Mouse (Mus musculus): ENCODE measurements around the gene Gm49361. TPM values are rescaled to one million over a fixed set of nuclear protein-coding genes. Genes with fewer than 3 reads are reported as not detected.
"Not testable (repeated sequence)": the region's sequence is repeated elsewhere in the genome, so short reads cannot be mapped to it uniquely, and the experiment has no call there.

The Gm49361 gene
- polyA plus RNA-seq, 1 experiment from 2014 or later, result not detected

DNA sequence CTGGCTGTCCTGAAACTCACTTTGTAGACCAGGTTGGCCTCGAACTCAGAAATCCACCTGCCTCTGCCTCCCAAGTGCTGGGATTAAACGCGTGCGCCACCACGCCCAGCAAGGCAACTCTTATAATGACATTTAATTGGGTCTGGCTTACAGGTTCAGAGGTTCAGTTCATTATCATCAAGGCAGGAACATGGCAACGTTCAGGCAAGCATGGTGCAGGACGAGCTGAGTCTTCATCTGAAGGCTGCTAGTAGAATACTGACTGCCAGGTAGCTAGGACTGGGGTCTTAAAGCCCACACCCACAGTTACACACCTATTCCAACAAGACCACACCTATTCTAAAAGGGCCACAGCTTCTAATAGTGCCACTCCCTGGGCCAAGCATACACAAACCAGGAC, 57.8 kb downstream of the Gm49361 start:
- not testable (repeated sequence) for H3K27ac ChIP-seq (ENCODE audit: low read length); H3K36me3 ChIP-seq (ENCODE audit: control insufficient read depth, insufficient read depth, low read length); H3K4me2 ChIP-seq (ENCODE audit: low read depth, low read length); H3K27me3 ChIP-seq (ENCODE audit: control insufficient read depth, insufficient read depth, low read length); H3K9me3 ChIP-seq (replicated peaks; ENCODE audit: control insufficient read depth, low read length); H3K4me3 ChIP-seq (replicated peaks; ENCODE audit: low read length); H3K4me1 ChIP-seq (ENCODE audit: control insufficient read depth, insufficient read depth, low read length); ATAC-seq (ENCODE audit: insufficient read depth, low FRiP score); H3K9ac ChIP-seq (ENCODE audit: low read length)
- WGBS, result 91% methylated on average over 7 of the region's 7 CpGs

GRCm38 (mm10) chr14:57687441-57687840, 58.5 kb downstream of the Gm49361 start:
- Histone ChIP-seq H3K4me1 (ENCODE audit: control insufficient read depth, insufficient read depth, low read length) (no peaks in the 10 kb centered on the region), H3K9me3 (replicated peaks; ENCODE audit: control insufficient read depth, low read length) (no peaks in the 10 kb centered on the region), H3K9ac (ENCODE audit: low read length) (no peak overlapping the region), H3K4me2 (ENCODE audit: low read depth, low read length) (no peak overlapping the region), H3K36me3 (ENCODE audit: control insufficient read depth, insufficient read depth, low read length) (no peaks in the 10 kb centered on the region), H3K27me3 (ENCODE audit: control insufficient read depth, insufficient read depth, low read length) (no peaks in the 10 kb centered on the region), H3K27ac (ENCODE audit: low read length) (no peak overlapping the region), H3K4me3 (replicated peaks; ENCODE audit: low read length) (no peak overlapping the region)
- no peak for ATAC-seq (ENCODE audit: insufficient read depth, low FRiP score)
- WGBS, result 83% methylated on average over 5 of the region's 5 CpGs

GRCm38 (mm10) chr14:57686647-57687046, 59.3 kb downstream of the Gm49361 start:
- H3K27me3 ChIP-seq (ENCODE audit: control insufficient read depth, insufficient read depth, low read length), result no peaks in the 10 kb centered on the region
- no peak overlapping the region for H3K4me3 ChIP-seq (replicated peaks; ENCODE audit: low read length)
- no peak overlapping the region for H3K27ac ChIP-seq (ENCODE audit: low read length)
- no peaks in the 10 kb centered on the region for H3K9me3 ChIP-seq (replicated peaks; ENCODE audit: control insufficient read depth, low read length)
- no peaks in the 10 kb centered on the region for H3K4me1 ChIP-seq (ENCODE audit: control insufficient read depth, insufficient read depth, low read length)
- H3K36me3 ChIP-seq (ENCODE audit: control insufficient read depth, insufficient read depth, low read length), result no peaks in the 10 kb centered on the region
- no peak overlapping the region for H3K4me2 ChIP-seq (ENCODE audit: low read depth, low read length)
- no peak overlapping the region for H3K9ac ChIP-seq (ENCODE audit: low read length)
- 91% methylated on average over 6 of the region's 6 CpGs for WGBS
- ATAC-seq (ENCODE audit: insufficient read depth, low FRiP score), result no peak

DNA sequence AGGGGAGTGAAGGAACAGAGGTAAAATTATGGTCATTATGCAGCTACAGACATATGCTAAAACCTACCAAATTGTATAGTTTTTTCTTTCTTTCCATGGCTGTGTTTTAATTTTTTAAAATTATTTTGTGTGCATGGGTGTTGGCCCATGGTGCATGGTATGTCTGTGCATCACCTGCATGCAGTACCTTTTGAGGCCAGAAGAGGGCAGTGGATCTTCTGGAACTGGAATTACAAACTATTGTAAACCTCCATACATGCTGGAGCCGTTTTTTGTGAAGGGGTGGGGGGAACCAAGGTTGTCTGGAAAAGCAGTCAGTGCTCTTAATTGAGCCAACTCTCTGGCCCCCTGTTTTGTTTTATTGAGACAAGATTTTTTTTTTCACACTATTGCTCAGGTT, 61.3 kb downstream of the Gm49361 start:
- H3K4me2 ChIP-seq (ENCODE audit: low read depth, low read length), result no peak overlapping the region
- no peaks in the 10 kb centered on the region for H3K4me1 ChIP-seq (ENCODE audit: control insufficient read depth, insufficient read depth, low read length)
- H3K36me3 ChIP-seq (ENCODE audit: control insufficient read depth, insufficient read depth, low read length), result no peaks in the 10 kb centered on the region
- 0 out of 2 replicates have a peak, but pooled peaks have one; percentile 42 for ATAC-seq (ENCODE audit: insufficient read depth, low FRiP score)
- 3% methylated on average over 1 of the region's 1 CpGs for WGBS
- H3K27ac ChIP-seq (ENCODE audit: low read length), result no peak overlapping the region
- H3K9ac ChIP-seq (ENCODE audit: low read length), result no peak overlapping the region
- no peaks in the 10 kb centered on the region for H3K9me3 ChIP-seq (replicated peaks; ENCODE audit: control insufficient read depth, low read length)
- no peaks in the 10 kb centered on the region for H3K27me3 ChIP-seq (ENCODE audit: control insufficient read depth, insufficient read depth, low read length)
- H3K4me3 ChIP-seq (replicated peaks; ENCODE audit: low read length), result no peak overlapping the region

- Histone ChIP-seq H3K36me3 (ENCODE audit: control insufficient read depth, insufficient read depth, low read length) (no peaks in the 10 kb centered on the region), H3K27ac (ENCODE audit: low read length) (no peak overlapping the region), H3K27me3 (ENCODE audit: control insufficient read depth, insufficient read depth, low read length) (no peaks in the 10 kb centered on the region), H3K9ac (ENCODE audit: low read length) (no peak overlapping the region), H3K9me3 (replicated peaks; ENCODE audit: control insufficient read depth, low read length) (no peaks in the 10 kb centered on the region), H3K4me3 (replicated peaks; ENCODE audit: low read length) (no peak overlapping the region), H3K4me1 (ENCODE audit: control insufficient read depth, insufficient read depth, low read length) (no peaks in the 10 kb centered on the region), H3K4me2 (ENCODE audit: low read depth, low read length) (no peak overlapping the region)
- WGBS, result 84% methylated on average over 4 of the region's 4 CpGs
- no peak for ATAC-seq (ENCODE audit: insufficient read depth, low FRiP score)
Observed at GRCm38 (mm10) chr14:57682751-57683150, 63.2 kb downstream of the Gm49361 start.

DNA sequence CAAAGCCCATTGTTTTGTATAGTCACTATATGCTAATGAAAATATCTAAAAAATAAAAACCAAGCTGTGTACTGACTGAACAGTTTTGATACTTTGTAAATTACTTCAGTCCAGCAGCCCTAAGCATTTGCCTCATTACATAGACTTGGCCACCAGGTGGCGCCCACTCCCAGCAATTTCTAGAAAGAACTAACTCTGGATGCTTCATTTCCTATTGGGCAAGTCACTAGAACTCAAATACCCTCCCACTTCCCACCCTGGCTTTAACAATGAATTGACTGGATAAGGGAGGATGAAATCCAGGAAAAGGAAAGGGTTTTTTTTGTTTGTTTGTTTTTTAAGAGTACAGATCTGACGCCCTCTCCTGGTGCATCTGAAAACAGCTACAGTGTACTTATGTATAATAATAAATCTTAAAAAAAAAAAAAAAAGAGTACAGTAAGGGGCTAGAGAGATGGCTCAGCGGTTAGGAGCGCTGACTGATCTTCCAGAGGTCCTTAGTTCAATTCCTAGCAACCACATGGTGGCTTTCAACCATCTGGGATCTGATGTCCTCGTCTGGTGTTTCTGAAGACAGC, 65.9 kb downstream of the Gm49361 start:
- no peaks in the 10 kb centered on the region for H3K36me3 ChIP-seq (ENCODE audit: control insufficient read depth, insufficient read depth, low read length)
- H3K9ac ChIP-seq (ENCODE audit: low read length), result no peak overlapping the region
- H3K27me3 ChIP-seq (ENCODE audit: control insufficient read depth, insufficient read depth, low read length), result no peaks in the 10 kb centered on the region
- ATAC-seq (ENCODE audit: insufficient read depth, low FRiP score), result peak; percentile 60; the same call in 1 of the 2 replicates
- WGBS, result 38% methylated on average over 5 of the region's 5 CpGs
- H3K4me1 ChIP-seq (ENCODE audit: control insufficient read depth, insufficient read depth, low read length), result no peaks in the 10 kb centered on the region
- no peak overlapping the region for H3K4me3 ChIP-seq (replicated peaks; ENCODE audit: low read length)
- no peak overlapping the region for H3K27ac ChIP-seq (ENCODE audit: low read length)
- H3K4me2 ChIP-seq (ENCODE audit: low read depth, low read length), result no peak overlapping the region
- H3K9me3 ChIP-seq (replicated peaks; ENCODE audit: control insufficient read depth, low read length), result no peaks in the 10 kb centered on the region

DNA sequence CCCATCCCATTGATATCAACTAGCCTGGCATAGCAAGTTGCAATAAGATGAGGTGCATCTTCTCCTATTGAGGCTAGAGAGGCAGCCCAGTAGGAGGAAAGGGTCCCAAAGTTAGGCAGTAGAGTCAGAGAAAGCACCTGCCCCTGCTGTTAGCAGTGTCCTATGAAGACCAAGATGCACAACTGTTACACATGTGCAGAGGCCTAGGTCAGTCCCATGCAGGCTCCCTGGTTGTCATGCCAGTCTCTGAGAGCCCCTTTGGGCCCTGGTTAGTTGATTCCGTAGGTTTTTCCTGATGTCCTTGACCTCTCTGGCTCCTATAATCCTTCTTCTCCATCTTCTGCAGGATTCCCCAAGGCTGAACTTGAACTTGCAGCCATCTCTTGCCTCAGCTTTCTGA, 66.4 kb downstream of the Gm49361 start:
- Histone ChIP-seq H3K4me1 (ENCODE audit: control insufficient read depth, insufficient read depth, low read length) (no peaks in the 10 kb centered on the region), H3K9ac (ENCODE audit: low read length) (no peak overlapping the region), H3K4me2 (ENCODE audit: low read depth, low read length) (no peak overlapping the region), H3K9me3 (replicated peaks; ENCODE audit: control insufficient read depth, low read length) (no peaks in the 10 kb centered on the region), H3K36me3 (ENCODE audit: control insufficient read depth, insufficient read depth, low read length) (no peaks in the 10 kb centered on the region), H3K27ac (ENCODE audit: low read length) (no peak overlapping the region), H3K27me3 (ENCODE audit: control insufficient read depth, insufficient read depth, low read length) (no peaks in the 10 kb centered on the region), H3K4me3 (replicated peaks; ENCODE audit: low read length) (no peak overlapping the region)
- no peak for ATAC-seq (ENCODE audit: insufficient read depth, low FRiP score)
- WGBS, result 15% methylated on average over 1 of the region's 1 CpGs

DNA sequence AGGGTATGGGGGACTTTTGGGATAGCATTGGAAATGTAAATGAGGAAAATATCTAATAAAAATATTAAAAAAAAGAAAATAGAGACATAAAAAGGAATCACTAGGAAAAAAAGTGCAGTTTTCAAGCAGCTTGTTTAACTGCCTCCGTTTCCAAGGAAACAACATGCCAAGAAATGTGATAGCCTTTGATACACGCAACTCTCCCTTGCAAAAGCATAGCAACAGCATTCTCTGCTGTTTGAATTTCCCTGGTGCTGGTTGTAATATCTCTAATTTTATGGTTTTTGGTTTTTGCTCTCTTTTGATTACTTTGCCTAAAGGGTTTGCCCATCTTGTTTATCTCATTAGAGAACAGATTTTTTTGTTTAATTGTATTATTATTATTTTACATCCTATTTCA, 70.4 kb downstream of the Gm49361 start:
- H3K4me1 ChIP-seq (ENCODE audit: control insufficient read depth, insufficient read depth, low read length), result no peaks in the 10 kb centered on the region
- H3K27ac ChIP-seq (ENCODE audit: low read length), result no peak overlapping the region
- no peaks in the 10 kb centered on the region for H3K9me3 ChIP-seq (replicated peaks; ENCODE audit: control insufficient read depth, low read length)
- no peak overlapping the region for H3K9ac ChIP-seq (ENCODE audit: low read length)
- H3K36me3 ChIP-seq (ENCODE audit: control insufficient read depth, insufficient read depth, low read length), result no peaks in the 10 kb centered on the region
- WGBS, result 40% methylated on average over 2 of the region's 2 CpGs
- no peaks in the 10 kb centered on the region for H3K27me3 ChIP-seq (ENCODE audit: control insufficient read depth, insufficient read depth, low read length)
- no peak overlapping the region for H3K4me2 ChIP-seq (ENCODE audit: low read depth, low read length)
- H3K4me3 ChIP-seq (replicated peaks; ENCODE audit: low read length), result no peak overlapping the region
- no peak for ATAC-seq (ENCODE audit: insufficient read depth, low FRiP score)

GRCm38 (mm10) chr14:57665628-57665950, 80.3 kb downstream of the Gm49361 start:
- peak overlapping the region; percentile 95 for H3K9ac ChIP-seq (ENCODE audit: low read length)
- H3K4me3 ChIP-seq (replicated peaks; ENCODE audit: low read length), result peak overlapping the region; percentile 74
- H3K9me3 ChIP-seq (replicated peaks; ENCODE audit: control insufficient read depth, low read length), result no peaks in the 10 kb centered on the region
- no peaks in the 10 kb centered on the region for H3K36me3 ChIP-seq (ENCODE audit: control insufficient read depth, insufficient read depth, low read length)
- H3K4me2 ChIP-seq (ENCODE audit: low read depth, low read length), result peak overlapping the region; percentile 76
- no peaks in the 10 kb centered on the region for H3K27me3 ChIP-seq (ENCODE audit: control insufficient read depth, insufficient read depth, low read length)
- 7% methylated on average over 10 of the region's 10 CpGs for WGBS
- peaks cover 8% of the 10 kb centered on the region for H3K4me1 ChIP-seq (ENCODE audit: control insufficient read depth, insufficient read depth, low read length)
- ATAC-seq (ENCODE audit: insufficient read depth, low FRiP score), result no peak
- H3K27ac ChIP-seq (ENCODE audit: low read length), result peak overlapping the region; percentile 96
